Mouse (Mus musculus): ENCODE data around the gene Ephx1.
"Not testable (repeated sequence)": the region's sequence is repeated elsewhere in the genome, so short reads cannot be mapped to it uniquely, and the experiment has no call there.

Ephx1 gene

DNA sequence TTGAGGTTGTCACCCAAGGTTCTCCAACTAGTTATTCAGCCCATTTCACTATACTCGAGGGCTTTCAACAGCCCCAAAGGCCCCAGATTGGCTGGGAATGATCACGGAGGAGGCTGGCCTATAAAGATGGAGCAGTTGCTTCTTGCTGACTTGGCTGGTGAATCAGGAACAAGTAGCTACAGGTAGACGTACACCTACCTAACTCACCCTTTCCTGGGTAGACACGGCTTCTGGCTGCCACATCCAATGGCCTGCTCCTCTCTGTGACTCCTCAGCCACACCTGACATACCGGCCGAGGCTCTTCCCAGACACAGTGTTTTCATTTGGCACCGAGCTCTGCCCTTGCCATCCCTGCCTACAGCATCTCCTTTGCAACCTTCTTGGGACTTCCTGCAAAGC is 53.4 kb downstream of the Ephx1 start:
- no peak for DNase-seq

DNA sequence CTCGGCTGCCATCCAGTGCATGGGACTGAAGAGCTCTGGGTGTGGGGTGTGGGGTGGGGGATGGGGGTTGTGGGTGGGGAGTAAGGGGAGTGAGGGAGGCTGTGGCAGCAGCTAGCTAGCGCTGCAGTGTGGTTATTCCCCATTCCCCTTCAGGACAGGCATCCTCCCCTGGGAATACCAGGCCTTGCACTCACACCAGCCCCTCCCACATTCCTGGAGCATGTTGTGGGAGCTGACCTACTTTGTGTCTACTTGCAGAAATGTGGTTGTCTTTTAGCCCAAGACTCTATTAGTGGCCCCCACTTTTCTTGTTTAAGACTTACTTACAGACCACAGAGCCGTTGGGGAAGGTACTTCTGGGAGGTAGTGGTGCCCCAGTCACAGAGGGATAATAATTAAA is 54.2 kb downstream of the Ephx1 start:
- DNase-seq = no peak

DNA sequence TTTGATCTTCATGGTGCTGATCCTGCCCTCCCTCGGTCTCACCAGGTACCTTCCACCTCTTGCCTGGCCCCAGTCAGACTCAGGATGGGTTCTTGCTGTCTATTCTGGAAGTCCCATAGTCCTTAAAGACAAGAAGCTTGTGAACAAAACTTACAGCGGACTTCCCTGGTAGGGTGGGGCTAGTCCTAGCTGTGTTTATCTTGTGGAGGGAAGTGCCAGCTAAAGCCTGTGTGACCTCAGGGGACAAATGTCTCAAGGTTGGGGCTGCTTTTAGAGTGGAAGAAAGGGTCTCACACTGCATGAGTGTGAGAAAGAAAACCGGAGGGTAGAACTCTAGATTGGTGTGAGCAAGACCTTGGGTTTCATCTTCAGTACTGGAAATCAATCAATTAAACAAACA is 54.9 kb downstream of the Ephx1 start:
- DNase-seq = no peak

DNA sequence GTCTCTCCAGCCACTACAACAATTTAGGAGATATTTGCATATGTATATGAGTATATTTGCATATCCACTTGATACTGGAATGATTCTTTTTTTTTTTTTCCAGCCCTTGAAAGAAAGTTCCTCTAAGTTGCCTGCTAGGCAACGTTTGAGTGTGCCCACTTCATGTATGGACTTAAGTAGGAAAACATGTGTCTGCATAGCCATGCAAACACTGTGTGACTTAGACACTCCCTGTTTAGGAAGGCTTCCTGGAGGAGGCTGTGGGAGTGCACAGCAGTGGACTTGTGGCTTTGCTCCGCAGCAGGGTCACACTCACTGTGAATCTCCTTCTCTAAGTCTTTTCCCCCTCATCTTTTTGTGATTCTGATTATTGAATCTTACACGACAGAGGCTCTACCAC is 61.9 kb downstream of the Ephx1 start:
- DNase-seq = no peak

DNA sequence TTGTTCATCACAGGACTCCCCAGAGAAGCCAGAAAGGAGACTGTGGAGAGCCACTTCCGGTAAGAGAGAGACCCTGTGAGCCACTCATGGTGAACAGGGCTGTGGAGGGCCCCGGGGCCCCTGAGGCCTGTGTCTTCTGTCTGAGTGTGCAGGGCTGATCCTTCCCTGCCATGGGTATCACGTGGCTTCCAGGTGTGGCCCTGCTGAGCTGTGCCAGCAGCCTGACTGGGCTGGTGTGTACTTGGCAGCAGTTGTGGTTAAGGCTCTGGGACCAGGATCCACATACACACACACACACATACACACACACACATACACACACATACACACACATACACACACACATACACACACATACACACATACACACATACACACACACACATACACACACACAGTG is 62.7 kb downstream of the Ephx1 start:
- no peak for DNase-seq

DNA sequence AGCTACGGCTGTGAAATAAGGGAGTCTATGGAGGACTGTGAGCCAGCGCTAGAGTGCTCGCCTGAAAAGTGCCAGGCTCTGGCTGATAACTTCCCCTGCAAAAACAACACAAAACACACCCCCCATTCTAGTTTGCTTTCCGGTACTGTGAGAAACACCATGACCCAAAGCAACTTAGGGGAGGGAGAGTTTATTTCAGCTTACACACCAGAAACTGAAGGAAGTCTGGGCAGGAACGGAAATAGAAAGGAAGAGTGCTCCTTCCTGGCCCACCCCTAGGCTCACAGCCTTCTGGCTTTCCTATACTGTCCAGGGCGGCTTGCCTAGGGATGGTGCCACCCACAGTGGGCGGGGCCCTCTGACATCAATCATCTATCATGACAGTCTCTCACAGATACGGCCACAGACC is 63.7 kb downstream of the Ephx1 start:
- DNase-seq = no peak

DNA sequence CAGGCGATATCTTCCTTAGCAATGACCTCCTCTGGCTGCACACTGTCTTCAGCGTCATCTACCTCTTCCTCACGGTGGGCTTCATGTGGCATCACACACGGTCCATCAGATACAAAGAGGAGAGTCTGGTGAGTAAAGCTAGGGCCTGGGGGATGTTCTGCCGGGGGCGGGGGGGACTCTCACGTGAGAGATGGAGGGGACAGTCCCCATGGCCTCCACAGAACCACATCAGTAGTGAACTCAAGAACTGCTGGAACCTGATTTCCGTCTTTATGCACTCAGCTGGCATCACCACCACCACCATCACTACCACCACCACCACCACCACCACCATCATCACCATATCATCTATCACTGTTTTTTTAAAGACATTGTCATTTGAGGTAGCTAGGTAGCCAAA is 64.3 kb downstream of the Ephx1 start:
- DNase-seq = no peak

DNA sequence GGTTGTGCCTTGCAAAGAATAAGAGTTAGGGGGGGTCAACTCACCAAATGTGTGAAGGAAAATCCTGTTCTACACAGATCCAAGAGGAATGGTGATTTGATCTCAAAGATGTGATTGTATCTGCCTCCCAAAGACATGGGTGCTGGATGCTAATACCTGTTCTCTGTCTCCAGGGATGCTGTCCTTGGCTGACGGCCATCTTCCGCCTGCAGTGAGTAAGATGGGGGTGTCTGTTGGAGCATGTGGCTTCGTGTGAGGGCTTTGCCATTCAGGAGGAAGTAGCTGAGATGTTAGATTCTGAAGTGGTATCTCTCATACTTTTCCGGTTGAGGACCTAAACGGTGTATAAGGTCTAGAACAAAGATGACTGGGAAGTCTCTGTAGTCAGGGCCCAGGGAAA is 67.9 kb downstream of the Ephx1 start:
- DNase-seq = no peak

DNA sequence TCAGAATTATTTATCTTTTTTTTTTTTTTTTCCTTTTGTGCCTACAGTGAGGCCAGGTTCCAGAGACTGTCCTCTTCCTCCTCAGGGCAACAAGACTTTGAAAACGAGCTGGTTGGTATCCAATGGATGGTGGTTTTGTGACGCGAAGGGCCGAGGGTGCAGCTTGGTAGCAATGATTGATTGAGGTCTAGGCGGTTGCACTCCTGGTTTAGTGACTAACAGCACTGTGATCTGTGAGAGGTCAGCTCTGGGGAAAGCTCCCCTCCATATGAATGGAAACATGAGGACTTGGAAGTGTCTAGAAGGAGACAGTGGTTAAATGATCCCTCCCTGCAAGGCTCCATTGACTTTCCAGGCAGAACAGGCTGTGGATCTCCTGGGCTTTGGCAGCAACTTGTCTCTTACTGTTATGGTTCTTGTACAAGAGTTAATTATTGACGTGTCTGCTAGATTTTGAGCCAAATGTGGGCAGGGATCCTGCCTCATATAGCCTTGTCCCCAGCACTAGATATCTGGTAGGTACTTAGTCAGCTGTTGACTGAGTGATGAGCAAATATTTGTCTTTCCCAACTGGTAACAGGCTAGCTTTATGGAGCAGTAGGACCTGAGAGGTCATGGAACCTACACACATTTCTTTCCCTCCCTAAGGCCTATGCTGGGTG is 68.5 kb downstream of the Ephx1 start:
- DNase-seq = no peak

DNA sequence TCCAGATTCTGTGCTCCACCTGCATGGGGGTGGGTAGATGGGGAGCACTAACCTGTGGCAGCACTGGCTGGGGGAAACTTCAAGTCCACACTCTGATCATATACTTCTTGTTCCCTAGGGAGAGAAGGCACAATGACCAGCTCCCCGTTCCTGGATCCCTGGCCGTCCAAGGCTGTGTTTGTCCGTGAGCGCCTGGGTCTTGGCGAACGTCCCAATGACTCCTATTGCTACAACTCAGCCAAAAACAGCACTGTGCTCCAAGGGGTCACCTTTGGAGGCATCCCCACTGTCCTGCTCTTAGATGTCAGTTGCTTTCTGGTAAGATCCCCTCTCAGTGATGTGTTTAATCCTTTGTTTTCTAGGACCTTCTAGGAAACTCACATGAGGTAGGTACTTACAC is 74.3 kb downstream of the Ephx1 start:
- no peak for DNase-seq

DNA sequence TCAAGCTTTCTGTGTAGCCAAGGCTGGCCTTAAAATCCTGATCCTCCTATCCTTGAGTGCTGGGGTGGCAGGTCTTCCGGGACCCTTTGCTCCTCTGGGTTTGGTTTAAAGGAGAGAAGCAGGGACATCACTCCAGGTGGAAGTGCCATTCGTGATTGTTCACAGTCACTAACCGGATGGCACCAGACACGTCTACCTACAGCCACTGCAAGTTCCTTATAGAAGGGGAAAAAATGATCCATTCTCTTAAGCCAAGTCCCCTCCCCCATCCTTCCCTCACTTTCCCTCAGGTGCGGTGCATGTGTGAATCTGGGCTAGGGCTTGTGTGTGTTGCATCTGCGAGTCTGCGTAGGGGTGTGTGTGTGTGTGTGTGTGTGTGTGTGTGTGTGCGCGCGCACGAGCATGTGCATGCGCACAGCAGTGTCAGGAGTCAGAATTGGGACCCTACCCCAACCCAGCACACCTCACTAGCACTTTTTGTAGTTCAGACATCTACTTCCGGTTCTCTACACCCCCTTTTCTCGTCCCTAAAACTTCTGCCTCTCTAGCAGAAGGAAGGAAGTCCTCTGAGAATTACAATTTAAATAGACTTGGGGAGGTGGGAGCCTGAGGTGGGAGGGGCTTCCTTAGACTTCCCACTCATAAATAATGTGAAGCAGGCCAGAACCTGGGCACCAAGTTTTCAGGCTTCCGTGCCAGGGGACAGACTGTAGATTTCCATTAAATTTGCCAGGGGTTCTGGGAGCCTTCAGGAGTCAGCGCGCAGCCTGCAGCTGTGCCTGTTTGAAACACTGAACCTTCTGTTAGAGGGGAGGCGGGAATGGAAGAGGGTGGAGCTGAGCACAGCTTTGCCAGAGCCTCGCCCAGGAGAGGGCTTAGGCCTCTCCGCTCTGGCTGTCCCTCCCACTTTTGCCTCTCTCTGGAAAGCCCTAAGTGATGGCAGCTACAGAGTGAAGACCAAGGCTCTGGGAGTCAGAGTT is 75.4 kb downstream of the Ephx1 start:
- peak; percentile 49 for DNase-seq

DNA sequence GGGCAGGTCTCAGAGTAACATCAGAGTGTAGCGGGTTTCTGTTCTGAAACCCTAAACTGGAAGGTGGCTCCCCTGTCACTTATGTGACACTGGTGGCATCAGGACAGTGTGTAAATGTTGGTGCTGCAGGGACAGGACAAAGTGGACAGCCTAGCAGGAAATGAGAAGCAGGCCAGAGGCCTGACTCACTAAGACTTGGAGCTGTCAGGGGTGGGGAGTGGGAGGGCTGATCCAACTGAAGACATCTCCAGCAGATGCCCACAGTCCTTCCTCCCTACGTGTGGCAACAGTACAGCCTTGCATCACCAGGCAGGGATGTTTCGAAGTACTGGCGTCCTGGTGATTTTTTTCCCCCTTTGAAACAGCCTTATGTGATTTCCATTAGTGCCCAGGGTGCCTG is 76.2 kb downstream of the Ephx1 start:
- DNase-seq = no peak

DNA sequence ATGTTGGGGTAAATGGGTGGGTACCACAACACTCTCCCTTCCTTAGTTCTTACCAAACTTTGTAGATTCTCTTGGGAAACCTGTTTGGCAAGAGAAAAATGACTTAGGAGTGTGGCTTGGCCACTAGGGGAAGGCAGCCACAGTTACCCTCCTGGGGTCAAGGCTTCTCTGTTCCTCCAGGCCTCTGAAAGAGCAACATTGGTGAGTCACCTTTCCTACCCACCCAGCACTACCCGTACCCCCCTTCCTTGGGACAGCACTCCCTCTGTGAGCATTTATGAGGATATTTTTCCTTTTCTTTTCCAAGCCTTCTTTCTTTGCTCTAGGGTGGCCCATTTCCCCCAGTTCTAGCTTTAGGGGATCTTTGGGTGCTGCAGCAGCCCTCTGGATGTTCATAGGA is 76.8 kb downstream of the Ephx1 start:
- no peak for DNase-seq

DNA sequence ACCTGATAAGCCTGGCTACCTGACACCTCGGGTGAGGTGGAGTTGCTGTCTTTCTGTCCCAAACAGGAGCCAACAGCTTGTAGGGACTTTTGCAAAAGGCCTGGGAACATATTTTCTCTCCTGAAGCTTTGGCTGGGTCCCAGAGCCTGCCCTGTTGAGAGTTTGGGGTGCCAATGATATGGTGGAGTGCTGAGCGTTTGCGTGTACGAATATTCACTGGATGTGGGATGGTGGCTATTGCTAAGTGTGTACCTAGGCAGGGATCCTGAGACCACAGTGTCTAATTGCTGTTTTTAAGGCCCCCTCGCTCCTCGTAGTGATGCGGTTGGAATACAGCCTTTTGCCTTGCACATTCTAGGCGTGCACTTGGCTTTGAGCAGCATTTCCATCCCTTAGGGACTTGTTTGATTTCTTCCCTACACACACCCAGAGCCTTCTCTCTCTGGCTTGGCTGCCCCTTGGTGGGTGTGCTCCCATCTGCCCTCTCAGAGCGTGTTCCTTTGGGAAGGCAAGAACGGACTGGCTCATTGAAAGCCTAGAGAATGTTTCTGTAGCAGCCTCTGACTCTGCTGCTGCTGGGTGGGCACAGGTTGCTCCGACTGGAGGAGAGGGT is 77.6 kb downstream of the Ephx1 start:
- DNase-seq = no peak

DNA sequence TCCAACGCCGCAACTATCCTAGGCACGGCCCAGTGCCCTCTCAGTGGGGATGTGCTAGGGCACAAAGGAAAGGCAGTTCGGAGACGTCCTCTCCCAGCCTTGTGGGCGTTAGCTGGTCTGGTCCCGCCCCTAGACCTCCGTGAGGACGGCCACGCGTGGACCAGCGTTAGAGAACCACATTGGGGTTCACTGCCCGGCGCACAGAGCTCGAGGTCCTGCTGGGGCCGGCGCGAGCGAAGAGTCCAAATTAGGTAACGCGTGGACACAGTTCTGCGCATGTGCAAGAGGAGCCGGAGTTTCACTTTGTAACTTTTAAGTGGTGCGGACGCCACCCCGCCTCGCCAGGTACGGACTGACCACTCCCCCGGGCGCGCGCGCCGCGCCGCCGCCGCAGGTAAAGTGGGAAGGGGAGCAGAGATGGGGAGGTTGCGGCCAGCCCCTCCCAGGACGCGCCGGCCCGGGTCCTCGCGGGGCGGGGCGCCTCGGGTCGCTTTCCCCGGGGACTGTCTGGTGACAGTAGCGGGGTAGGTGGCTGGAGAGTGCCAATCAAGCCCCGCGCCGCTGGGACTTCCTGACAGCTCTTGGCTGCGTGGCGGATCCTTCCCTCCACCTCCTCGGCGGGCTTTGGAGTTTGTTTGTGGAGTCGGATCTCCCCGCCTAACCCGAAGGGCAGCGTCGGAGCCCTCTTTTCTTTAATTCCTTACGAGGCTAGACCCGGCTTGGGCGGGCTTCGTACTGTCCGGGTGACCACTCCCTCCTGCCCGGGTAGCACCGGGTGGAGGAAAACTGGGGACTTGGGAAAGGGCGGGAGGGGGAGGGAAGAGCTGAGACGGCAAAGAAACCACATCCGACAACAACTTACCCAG is 78.3 kb downstream of the Ephx1 start, which contains the start of gene Tmem63a:
Gene Tmem63a (plus strand): TSS at position 179 of the 866 bp plus-strand sequence.
- DNase-seq = peak; percentile 71

DNA sequence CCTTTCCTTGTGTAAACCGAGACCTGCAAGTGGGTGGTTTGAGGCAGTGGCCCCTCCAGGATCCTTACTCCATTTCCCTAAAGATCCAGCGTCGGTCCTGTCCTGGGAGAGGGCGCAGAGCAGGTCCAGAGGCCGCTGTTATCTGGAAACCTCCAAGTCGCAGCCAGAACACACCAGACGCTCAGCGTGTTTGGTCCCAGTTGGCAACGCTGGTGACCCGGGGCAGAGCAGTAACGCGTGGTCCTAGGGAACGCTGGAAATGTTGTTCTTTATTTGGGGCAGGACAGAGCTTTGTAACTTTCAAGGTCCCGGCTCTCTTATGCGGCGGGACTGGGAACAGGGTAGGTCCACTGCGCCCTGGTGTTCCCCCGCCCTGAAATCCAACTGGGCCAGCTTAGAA is 79.0 kb downstream of the Ephx1 start:
- DNase-seq = no peak

DNA sequence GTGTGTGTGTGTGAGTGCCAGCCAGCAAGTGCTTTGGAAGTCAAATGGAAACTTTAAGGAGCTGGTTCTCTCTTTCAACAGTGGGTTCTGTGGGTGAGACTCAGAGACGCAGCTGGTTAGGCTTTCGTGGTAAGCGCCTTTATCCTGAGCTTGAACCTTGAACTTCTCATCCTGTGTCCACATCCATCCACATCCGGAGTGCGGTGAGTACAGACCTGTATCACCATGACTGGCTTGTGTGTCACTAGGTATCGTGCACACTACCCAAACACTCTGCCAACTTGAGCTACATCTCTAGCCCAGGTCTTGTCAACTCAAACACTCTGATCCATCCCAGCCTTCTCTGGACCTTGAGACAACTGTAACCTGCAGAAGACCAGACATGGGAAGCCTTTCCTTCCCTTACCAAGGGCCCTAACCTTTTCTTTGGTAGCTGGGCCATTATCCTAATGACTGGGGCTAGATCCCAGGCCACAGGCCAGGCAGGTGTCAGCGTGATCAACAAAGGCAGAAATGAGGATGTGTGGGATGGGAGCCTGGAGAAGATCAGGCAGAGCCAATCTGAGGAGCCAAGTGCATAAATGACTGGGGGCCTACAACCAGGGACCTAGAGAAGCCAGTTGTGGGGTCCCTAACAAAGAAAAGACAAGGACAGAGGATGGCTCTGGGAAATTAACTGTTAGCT is 79.8 kb downstream of the Ephx1 start:
- no peak for DNase-seq

DNA sequence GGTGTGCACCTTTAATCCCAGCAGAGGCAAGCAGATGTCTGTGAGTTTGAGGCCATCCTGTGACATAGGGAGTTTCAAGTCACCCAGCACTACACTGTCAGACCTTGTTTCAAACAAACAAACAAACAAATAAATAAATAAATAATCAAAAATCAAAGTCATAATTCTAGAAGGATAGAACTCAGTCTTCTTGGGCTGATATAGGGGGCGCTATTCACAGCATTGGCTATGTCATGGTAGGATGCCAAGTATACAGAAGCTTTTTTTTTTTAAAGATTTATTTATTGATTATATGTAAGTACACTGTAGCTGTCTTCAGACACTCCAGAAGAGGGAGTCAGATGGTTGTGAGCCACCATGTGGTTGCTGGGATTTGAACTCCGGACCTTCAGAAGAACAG is 81.9 kb downstream of the Ephx1 start:
- not testable (repeated sequence) for DNase-seq

DNA sequence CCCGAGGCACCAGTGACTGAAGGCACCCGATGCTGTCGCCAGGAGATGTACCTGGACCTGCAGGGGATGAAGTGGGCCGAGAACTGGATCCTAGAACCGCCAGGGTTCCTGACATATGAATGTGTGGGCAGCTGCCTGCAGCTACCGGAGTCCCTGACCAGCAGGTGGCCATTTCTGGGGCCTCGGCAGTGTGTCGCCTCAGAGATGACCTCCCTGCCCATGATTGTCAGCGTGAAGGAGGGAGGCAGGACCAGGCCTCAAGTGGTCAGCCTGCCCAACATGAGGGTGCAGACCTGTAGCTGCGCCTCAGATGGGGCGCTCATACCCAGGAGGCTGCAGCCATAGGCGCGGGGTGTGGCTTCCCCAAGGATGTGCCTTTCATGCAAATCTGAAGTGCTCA is 83.1 kb downstream of the Ephx1 start:
- DNase-seq = not testable (repeated sequence)

DNA sequence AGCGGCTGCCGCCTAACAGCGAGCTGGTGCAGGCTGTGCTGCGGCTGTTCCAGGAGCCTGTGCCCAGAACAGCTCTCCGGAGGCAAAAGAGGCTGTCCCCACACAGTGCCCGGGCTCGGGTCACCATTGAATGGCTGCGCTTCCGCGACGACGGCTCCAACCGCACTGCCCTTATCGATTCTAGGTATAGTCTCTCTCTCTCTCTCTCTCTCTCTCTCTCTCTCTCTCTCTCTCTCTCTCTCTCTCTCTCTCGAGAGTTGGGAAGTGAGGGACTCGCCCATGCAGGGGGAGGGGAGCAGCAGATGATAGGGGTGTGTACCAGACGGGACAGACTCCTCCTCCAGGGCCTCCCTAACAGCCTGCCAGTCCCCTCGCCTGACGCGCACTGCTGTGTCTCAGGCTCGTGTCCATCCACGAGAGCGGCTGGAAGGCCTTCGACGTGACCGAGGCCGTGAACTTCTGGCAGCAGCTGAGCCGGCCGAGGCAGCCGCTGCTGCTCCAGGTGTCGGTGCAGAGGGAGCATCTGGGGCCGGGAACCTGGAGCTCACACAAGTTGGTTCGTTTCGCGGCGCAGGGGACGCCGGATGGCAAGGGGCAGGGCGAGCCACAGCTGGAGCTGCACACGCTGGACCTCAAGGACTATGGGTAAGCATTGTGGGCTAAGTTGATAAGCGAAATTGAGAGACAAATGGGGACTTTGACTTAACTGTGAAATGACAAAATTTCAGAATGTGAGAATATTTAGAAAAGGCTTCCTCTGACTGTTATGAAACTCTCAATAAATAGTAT is 83.9 kb downstream of the Ephx1 start:
- DNase-seq = peak; percentile 14
